Mouse (Mus musculus) lung, postnatal 36 days (tissue): ENCODE data around the gene Toe1.
A peak's percentile ranks its signal among the peaks of the same experiment; 100 is the strongest.

Source experiments
- DNase-seq: peaks from one replicate; pipeline ENCODE4 v3.0.0; 2022; ENCODE audit warnings: mixed read lengths

Gene Toe1

DNA sequence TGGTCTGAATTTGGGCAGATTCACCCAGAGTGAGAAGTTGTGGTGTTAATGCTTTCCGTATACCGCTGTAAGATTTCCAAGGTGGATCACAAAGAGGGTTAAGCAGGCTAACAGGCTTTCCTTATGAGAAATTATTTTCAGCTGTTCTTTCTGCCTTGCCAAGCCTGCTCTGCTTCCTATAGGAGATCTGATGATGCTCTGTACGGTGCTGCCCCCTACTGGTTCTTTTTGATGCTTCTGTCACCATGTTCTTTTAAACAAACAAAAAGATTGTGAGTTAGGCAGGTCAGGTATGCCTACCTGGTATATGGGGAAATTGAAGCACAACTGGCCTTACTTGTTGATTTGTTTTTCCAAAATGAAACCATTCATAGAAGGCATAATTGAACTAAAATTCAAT lies 18.5 kb downstream of the Toe1 start:
- peak; percentile 97 for DNase-seq

DNA sequence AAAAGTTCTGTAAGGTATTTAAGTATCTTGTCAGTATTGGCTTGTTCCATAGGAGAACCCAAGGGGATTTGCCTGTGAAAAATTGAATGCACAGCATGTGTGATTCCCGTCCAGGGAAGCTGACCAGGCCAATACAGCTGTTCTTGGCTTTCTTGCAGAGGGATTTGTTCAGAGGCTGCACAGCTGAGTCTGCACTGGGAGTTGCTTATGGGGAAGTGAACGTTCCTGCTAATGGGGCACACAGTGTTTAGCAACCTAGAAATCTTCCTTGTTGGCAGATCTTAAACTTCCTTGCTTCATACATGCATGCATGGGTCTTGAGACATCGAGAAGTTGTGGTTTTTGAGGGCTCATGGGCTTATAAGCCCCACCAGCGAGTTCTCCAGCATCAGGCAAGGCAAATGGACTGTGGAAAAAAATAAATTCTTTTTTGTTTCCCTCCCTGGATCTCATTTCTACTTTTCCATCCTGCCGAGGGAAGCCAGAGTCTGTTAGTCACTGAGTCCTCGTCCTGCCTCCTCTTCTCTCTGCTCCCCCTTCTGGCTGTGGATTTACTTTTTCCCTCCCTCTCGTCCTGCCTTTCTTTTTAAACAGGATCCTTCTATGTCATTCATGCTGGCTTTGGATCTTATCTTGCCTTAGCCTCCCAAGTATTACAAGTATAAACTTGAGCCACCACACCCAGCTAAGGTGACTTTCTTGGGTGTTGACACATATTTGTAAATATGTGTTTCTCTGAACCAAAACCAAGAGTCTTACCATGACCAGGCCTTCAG lies 19.3 kb downstream of the Toe1 start:
- DNase-seq, result peak; percentile 40

DNA sequence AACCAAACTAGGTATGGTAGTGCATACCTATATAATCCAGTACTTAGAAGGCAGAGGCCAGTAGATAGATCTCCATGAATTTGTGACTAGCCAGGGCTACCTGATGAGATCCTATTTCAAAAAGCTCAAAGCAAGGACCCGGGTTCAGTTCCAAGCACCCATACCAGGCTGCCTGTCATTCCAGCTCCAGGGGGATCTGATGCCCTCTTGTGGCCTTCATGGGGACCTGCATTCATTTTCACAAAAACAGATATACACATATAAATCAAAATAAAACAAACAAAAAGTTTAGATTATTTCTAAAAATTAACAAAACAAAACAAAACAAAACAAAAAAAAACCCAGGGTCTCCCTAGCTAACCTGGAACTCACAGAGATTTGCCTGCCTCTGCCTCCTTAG lies 20.9 kb downstream of the Toe1 start:
- DNase-seq, result no peak

DNA sequence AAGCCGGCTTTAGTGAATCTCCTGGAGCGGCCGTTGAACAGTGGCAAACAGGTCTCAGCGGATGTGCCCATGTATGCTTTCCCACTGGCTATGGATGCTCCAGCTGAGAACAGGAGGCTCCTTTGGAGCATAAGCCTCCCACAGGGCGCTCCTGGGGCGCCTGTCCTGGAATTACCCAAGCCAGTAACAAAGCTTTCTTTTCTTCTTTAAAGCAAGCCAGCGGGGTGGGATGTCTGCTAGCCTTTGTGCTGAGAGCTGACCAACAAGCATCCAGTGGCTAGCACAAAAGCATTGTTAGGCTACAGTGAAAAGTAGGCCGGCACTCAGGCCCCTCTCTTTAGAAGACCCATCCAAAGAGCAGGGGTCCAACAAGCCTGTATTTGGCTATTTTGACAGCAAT lies 25.3 kb downstream of the Toe1 start:
- no peak for DNase-seq

DNA sequence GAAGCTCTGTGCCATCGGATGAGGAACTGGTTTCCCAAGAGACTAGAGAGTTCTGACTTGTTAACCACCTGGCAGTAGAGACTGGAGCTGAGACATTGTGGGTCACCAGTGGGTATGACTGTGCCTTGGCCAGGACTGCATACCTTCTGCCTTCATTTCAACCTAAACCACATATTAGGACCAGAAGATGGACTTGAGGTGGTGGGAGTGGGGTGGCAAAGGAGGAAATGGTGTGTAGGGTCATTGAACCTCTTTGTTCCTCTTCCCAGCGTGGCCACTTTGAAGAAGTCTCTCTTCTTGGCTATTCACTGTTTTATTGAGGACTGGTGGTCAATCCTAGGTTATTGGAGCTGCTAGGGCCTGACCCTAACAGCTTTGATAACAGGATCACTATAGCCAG lies 26.1 kb downstream of the Toe1 start:
- no peak for DNase-seq

DNA sequence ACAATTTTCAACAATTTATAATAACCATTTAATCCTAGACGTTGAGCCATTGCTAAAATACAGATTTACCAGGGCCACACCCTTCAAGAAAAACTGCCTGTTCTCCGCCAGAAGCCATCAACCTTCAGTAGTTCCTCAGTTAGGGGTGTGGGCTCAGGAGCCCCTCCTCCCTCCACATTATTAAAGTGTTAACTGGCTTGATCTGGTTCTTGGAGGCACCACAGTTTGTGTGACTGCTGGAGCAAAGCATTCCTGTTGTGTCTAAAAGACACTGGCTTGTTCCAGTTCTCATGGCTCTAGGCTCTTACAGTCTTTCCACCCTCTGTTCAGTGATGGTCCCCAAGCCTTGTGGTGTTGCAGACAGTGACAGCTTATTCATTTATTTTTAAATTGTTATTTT lies 26.9 kb downstream of the Toe1 start:
- no peak for DNase-seq

DNA sequence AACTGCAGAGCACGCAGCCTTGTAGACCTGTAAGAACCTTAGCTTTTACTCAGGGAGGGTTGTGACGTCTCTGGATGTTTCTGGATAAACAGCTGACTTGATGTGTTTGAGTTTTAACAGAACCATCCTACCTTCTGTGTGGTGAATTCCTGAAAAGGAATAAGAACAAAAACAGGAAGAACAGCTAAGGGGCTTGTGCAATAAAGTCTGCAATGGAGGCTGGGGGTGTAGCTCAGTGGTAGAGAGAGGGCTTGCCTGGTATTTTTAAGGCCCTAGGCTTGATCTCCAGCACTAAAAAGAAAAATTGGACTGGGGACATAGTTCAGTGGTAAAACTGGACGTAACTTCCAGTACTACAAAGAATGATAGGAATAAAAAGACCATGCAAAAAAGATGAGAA lies 30.4 kb downstream of the Toe1 start:
- DNase-seq, result no peak

DNA sequence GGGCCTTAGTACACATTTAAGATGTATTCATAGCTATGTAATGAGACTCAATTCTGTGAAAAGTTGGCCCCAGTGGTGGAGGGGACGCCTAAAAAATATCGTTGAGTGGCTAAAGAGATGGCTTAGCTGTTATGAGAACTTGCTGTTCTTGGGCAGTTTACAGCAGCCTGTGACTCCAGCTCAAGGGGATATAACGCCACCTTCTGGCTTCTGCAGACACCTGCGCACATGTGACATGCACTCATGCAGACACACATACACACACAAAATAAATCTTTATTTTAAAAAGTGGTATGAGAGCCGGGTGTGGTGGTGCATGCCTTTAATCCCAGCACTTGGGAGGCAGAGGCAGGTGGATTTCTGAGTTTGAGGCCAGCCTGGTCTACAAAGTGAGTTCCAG lies 31.0 kb downstream of the Toe1 start:
- no peak for DNase-seq

DNA sequence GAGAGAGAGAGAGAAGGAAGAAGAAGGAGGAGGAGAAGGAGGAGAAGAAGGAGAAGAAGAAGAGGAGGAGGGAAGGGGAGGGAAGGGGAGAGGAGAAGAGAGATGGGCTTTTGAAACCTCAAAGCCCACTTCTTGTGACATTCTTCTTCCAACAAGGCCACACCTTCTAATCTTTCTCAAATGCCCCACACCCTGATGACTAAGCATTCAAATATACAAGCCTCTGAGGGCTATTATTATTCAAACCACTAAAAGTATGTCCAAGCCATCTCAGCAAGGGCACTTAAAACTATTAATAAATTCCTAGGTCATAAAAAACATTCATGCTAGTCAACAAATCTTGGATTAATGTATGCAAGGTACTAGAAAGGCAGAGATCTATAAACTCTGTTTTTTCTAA lies 38.4 kb downstream of the Toe1 start:
- peak; percentile 22 for DNase-seq

DNA sequence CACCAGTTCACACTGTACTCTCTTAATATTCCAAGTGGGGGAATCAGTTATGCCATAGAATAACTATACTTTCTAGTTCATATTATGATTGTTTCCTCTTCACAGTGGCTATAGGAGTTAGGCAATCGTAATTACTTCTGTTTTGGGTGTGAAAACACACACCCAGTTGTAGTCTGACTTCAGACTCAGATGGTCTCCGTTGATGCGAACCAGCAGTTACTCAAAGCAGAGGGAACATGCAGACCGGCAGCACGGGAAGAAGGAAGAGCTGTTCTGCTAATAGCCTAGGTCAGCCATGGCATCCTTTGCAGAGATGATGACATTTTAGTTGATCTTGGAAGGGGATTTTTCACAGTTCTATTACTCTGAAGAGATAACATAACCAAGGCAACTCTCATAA lies 38.9 kb downstream of the Toe1 start:
- no peak for DNase-seq

DNA sequence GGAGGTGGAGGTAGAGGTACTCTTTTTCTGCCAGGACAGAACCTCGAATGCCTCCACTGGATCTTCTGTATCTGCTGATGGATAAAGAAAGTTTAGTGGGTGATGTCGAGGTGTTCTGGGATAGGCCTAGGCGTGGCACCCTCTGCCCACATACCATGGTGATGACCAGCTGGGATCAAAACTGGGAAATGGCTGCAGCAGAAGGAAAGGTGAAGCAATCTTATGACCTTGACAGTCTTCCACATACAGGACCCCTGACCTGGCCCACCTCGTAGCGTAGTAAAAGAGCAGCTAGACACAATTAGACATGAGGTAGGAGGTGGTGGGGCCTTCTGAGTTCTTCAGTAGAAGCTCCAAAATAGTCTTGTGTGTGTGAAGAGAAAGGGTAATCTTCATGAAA lies 43.4 kb downstream of the Toe1 start:
- no peak for DNase-seq

DNA sequence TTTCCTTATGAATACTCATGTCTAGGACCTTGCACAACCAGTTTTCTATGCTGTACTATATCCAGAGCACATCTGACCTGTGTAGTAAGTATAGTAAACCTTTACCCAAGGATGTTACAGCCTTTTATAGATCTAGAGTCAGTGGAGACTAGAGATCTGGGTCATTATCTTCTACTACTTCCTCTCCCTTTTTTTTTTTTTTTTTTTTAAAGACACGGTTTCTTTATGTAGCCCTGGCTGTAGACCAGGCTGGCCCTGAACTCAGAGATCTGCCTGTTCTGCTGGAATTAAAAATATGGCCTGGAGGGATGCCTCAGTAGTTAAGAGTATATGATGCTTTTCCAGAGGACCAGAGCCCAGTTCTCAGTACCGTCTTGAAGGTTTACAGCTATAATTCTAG lies 45.5 kb downstream of the Toe1 start:
- DNase-seq, result no peak

DNA sequence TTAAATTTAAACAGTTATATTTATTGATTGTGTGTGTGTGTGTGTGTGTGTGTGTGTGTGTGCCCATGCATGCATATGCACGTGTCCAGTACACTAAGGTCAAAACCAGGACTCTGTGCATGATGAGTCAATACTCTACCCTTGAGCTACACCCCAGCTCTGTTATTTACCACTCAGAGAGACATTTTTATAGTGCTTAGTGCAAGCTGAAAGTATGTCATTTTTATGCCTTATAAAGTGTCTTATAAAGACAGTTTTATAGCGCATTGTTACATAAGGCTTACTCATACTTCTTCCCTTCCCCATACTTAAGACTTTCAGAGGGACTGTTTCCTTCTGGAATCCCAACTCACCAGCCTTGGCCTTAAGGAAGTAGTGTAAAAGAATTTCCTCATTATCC lies 57.7 kb downstream of the Toe1 start:
- no peak for DNase-seq
